Mouse (Mus musculus): Measurements from ENCODE around the gene Celf2. TPM values are rescaled to one million over a fixed set of nuclear protein-coding genes. Genes with fewer than 3 reads are reported as not detected.

Celf2 gene
- polyA plus RNA-seq, 1 experiment, result 17.4 TPM

DNA sequence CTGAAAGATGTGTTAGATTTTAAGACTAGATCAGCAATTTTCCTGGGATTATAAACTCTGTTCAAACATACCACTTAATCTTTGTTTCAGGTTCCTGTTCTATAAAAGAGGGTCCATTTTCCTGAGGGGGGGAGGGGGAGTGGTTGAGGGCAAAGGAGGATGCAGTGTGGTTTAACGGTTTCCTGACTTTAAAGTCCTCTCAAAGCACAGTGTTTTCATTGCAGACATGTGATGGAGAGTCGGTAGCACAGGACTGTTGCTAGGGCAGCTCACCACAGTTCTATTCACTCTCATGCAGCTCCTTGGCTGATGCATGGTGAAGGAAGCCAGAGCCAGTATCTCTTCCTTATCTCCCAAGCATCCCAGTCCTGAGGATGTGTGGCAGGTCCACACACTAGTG is 802.1 kb downstream of the Celf2 start:
- no peaks in the 10 kb centered on the region for H3K4me1 ChIP-seq (ENCODE audit: control insufficient read depth, insufficient read depth, low read length)
- no peak for TF ChIP-seq CTCF (IDR thresholded peaks at IDR 0.05; ENCODE audit: control insufficient read depth, insufficient read depth, insufficient replicate concordance, low read depth, low read length)
- no peak for TF ChIP-seq POLR2A (IDR thresholded peaks at IDR 0.05; ENCODE audit: control insufficient read depth, low read depth, low read length)
- H3K4me3 ChIP-seq (ENCODE audit: control insufficient read depth, low read depth, low read length), result no peak overlapping the region
- no peaks in the 10 kb centered on the region for H3K36me3 ChIP-seq (ENCODE audit: control insufficient read depth, insufficient read depth, low read length)
- H3K27me3 ChIP-seq (ENCODE audit: control insufficient read depth, insufficient read depth, low read length), result no peaks in the 10 kb centered on the region
- no peak overlapping the region for H3K27ac ChIP-seq (ENCODE audit: control insufficient read depth, insufficient read depth, low read depth, low read length)

DNA sequence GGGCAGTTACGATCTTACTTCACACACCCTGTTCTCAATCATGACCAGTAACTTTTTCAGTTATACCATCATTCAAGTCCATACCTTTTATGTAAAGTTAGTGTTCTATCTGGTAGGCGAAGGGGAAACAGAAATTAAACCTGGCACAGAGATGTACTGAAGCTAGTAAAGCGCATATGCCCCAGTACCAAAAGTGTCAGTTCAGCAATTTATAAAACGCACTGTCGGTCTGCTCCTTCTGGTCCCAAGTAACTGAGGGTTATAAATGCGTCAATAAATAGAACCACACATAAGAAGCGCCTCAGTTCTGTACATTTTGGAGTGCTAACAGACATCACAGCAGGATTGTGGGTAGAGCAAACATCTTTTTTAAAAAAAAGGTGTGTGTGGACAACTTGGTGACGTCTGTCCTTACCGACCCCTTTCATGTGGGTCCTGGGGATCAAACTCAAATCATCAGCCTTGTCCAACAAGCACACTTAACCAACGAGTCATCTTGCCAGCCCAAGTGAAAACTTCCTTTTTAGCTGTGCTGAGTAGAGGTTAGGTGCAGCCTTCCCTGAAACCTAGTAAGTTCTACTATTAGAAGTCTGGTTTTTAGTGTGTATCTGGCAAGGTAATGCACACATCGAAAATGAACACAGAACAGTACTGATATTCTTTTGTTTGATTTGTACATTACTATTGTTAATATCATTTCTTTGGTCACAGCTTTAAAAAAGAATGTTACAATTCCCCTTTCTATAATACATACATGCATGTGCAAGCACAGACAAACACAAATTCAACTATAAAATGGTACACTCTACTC is 803.2 kb downstream of the Celf2 start:
- no peaks in the 10 kb centered on the region for H3K4me1 ChIP-seq (ENCODE audit: control insufficient read depth, insufficient read depth, low read length)
- TF ChIP-seq CTCF (IDR thresholded peaks at IDR 0.05; ENCODE audit: control insufficient read depth, insufficient read depth, insufficient replicate concordance, low read depth, low read length) (no peak), POLR2A (IDR thresholded peaks at IDR 0.05; ENCODE audit: control insufficient read depth, low read depth, low read length) (no peak)
- no peak overlapping the region for H3K4me3 ChIP-seq (ENCODE audit: control insufficient read depth, low read depth, low read length)
- H3K27me3 ChIP-seq (ENCODE audit: control insufficient read depth, insufficient read depth, low read length), result no peaks in the 10 kb centered on the region
- H3K36me3 ChIP-seq (ENCODE audit: control insufficient read depth, insufficient read depth, low read length), result no peaks in the 10 kb centered on the region
- H3K27ac ChIP-seq (ENCODE audit: control insufficient read depth, insufficient read depth, low read depth, low read length), result no peak overlapping the region

DNA sequence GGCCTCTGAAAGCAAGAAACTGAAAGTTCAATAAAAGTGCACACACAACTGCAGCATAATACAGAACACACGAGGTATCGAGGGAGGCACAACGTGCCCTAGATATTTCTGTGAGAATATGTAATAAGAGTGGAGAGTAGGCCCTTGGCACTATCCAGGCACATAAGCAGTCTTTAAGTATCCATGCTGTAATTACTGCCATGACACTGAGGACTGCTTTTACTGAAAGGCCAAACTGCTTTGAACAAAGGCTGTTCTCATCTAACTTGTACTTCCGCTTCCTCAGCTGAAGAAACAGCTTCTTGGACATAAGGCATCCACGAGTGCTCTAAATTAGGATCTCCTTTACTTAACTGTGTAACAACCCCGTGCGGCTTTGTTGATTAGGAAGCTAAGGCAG is 803.9 kb downstream of the Celf2 start:
- no peaks in the 10 kb centered on the region for H3K4me1 ChIP-seq (ENCODE audit: control insufficient read depth, insufficient read depth, low read length)
- no peak overlapping the region for H3K4me3 ChIP-seq (ENCODE audit: control insufficient read depth, low read depth, low read length)
- H3K36me3 ChIP-seq (ENCODE audit: control insufficient read depth, insufficient read depth, low read length), result no peaks in the 10 kb centered on the region
- TF ChIP-seq CTCF (IDR thresholded peaks at IDR 0.05; ENCODE audit: control insufficient read depth, insufficient read depth, insufficient replicate concordance, low read depth, low read length) (no peak), POLR2A (IDR thresholded peaks at IDR 0.05; ENCODE audit: control insufficient read depth, low read depth, low read length) (no peak)
- H3K27me3 ChIP-seq (ENCODE audit: control insufficient read depth, insufficient read depth, low read length), result no peaks in the 10 kb centered on the region
- H3K27ac ChIP-seq (ENCODE audit: control insufficient read depth, insufficient read depth, low read depth, low read length), result no peak overlapping the region

- Histone ChIP-seq H3K27me3 (ENCODE audit: control insufficient read depth, insufficient read depth, low read length) (no peaks in the 10 kb centered on the region), H3K4me1 (ENCODE audit: control insufficient read depth, insufficient read depth, low read length) (no peaks in the 10 kb centered on the region), H3K36me3 (ENCODE audit: control insufficient read depth, insufficient read depth, low read length) (no peaks in the 10 kb centered on the region), H3K4me3 (ENCODE audit: control insufficient read depth, low read depth, low read length) (no peak overlapping the region), H3K27ac (ENCODE audit: control insufficient read depth, insufficient read depth, low read depth, low read length) (no peak overlapping the region)
- TF ChIP-seq POLR2A (IDR thresholded peaks at IDR 0.05; ENCODE audit: control insufficient read depth, low read depth, low read length) (no peak), CTCF (IDR thresholded peaks at IDR 0.05; ENCODE audit: control insufficient read depth, insufficient read depth, insufficient replicate concordance, low read depth, low read length) (no peak)
Observed at GRCm38 (mm10) chr2:6704804-6705203, 804.6 kb downstream of the Celf2 start.

- Histone ChIP-seq H3K4me1 (ENCODE audit: control insufficient read depth, insufficient read depth, low read length) (no peaks in the 10 kb centered on the region), H3K4me3 (ENCODE audit: control insufficient read depth, low read depth, low read length) (no peak overlapping the region), H3K27me3 (ENCODE audit: control insufficient read depth, insufficient read depth, low read length) (no peaks in the 10 kb centered on the region), H3K27ac (ENCODE audit: control insufficient read depth, insufficient read depth, low read depth, low read length) (no peak overlapping the region), H3K36me3 (ENCODE audit: control insufficient read depth, insufficient read depth, low read length) (no peaks in the 10 kb centered on the region)
- TF ChIP-seq CTCF (IDR thresholded peaks at IDR 0.05; ENCODE audit: control insufficient read depth, insufficient read depth, insufficient replicate concordance, low read depth, low read length) (no peak), POLR2A (IDR thresholded peaks at IDR 0.05; ENCODE audit: control insufficient read depth, low read depth, low read length) (no peak)
Observed at GRCm38 (mm10) chr2:6704342-6704741, 805.0 kb downstream of the Celf2 start.

DNA sequence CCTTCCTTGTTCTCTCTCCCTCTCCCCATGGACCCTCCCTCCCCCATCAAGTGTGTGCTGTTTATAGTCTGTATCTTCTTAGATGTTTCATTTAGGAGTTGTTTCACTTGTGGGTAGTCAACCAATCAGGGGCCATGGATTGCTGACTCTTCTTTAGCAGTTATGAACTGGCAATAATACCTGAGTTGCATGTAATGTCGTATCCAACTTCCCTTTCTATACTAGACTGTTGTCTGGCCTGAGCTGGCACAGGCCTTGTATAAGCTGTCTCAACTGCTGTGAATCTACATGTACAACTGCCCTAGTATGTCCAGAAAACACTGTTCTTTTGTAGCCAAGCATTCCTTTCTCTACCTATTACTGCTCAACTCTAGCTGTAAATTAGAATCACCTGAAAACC is 813.0 kb downstream of the Celf2 start:
- H3K4me1 ChIP-seq (ENCODE audit: control insufficient read depth, insufficient read depth, low read length), result no peaks in the 10 kb centered on the region
- H3K4me3 ChIP-seq (ENCODE audit: control insufficient read depth, low read depth, low read length), result no peak overlapping the region
- no peak for TF ChIP-seq CTCF (IDR thresholded peaks at IDR 0.05; ENCODE audit: control insufficient read depth, insufficient read depth, insufficient replicate concordance, low read depth, low read length)
- no peaks in the 10 kb centered on the region for H3K36me3 ChIP-seq (ENCODE audit: control insufficient read depth, insufficient read depth, low read length)
- H3K27ac ChIP-seq (ENCODE audit: control insufficient read depth, insufficient read depth, low read depth, low read length), result no peak overlapping the region
- no peaks in the 10 kb centered on the region for H3K27me3 ChIP-seq (ENCODE audit: control insufficient read depth, insufficient read depth, low read length)

- Histone ChIP-seq H3K27ac (ENCODE audit: control insufficient read depth, insufficient read depth, low read depth, low read length) (no peak overlapping the region), H3K36me3 (ENCODE audit: control insufficient read depth, insufficient read depth, low read length) (no peaks in the 10 kb centered on the region), H3K27me3 (ENCODE audit: control insufficient read depth, insufficient read depth, low read length) (no peaks in the 10 kb centered on the region), H3K4me3 (ENCODE audit: control insufficient read depth, low read depth, low read length) (no peak overlapping the region), H3K4me1 (ENCODE audit: control insufficient read depth, insufficient read depth, low read length) (no peaks in the 10 kb centered on the region)
- TF ChIP-seq CTCF (IDR thresholded peaks at IDR 0.05; ENCODE audit: control insufficient read depth, insufficient read depth, insufficient replicate concordance, low read depth, low read length), result no peak
- no peak for TF ChIP-seq POLR2A (IDR thresholded peaks at IDR 0.05; ENCODE audit: control insufficient read depth, low read depth, low read length)
Observed at GRCm38 (mm10) chr2:6695353-6695951, 813.9 kb downstream of the Celf2 start.
